38 mouse cellular contexts compared by ENCODE assay signal in genomic region chr12:87047536-87047935, GRCm38 (mm10). TPM values are rescaled to one million over a fixed set of nuclear protein-coding genes. Genes with fewer than 3 reads are reported as not detected.
"Had no signal": no experiment of that assay in that cellular context is flagged by ENCODE, and none has a peak within 500 bp of the region (broad histone marks: within the 10 kb centered on the region; RNA-seq: fewer than 3 reads in every experiment).

No protein-coding gene starts in this region.

- H3K9ac ChIP-seq: limb, embryonic 12.5 days; limb, embryonic 13.5 days; limb, embryonic 15.5 days; liver, embryonic 12.5 days; liver, embryonic 13.5 days; liver, embryonic 14.5 days; liver, embryonic 15.5 days; liver, postnatal 0 days; lung, embryonic 14.5 days; lung, embryonic 15.5 days; midbrain, embryonic 12.5 days; midbrain, embryonic 13.5 days; midbrain, embryonic 15.5 days; neural tube, embryonic 12.5 days had no signal

- H3K4me2 ChIP-seq: limb, embryonic 12.5 days; limb, embryonic 13.5 days; limb, embryonic 15.5 days; liver, embryonic 11.5 days; liver, embryonic 12.5 days; liver, embryonic 13.5 days; liver, embryonic 15.5 days; lung, embryonic 14.5 days; lung, embryonic 15.5 days; midbrain, embryonic 11.5 days; midbrain, embryonic 12.5 days; midbrain, embryonic 13.5 days; midbrain, embryonic 15.5 days; neural tube, embryonic 12.5 days had no signal

- H3K4me1 ChIP-seq: limb, embryonic 10.5 days; limb, embryonic 12.5 days; liver, embryonic 12.5 days; liver, embryonic 13.5 days; liver, embryonic 15.5 days; lung, embryonic 15.5 days; megakaryocyte, embryonic 14.5 days had no signal

- ATAC-seq: liver, embryonic 12.5 days; liver, postnatal 0 days; lung, postnatal 0 days; midbrain, embryonic 13.5 days; midbrain, embryonic 15.5 days had no signal

- H3K9me3 ChIP-seq: limb, embryonic 10.5 days; limb, embryonic 12.5 days; limb, embryonic 13.5 days; limb, embryonic 15.5 days; liver, embryonic 12.5 days; liver, embryonic 13.5 days; liver, embryonic 15.5 days; lung, embryonic 15.5 days; megakaryocyte, embryonic 14.5 days; midbrain, embryonic 10.5 days; midbrain, embryonic 12.5 days; midbrain, embryonic 13.5 days; midbrain, embryonic 15.5 days; neural tube, embryonic 12.5 days had no signal

- H3K36me3 ChIP-seq: limb, embryonic 10.5 days; limb, embryonic 12.5 days; limb, embryonic 13.5 days; limb, embryonic 15.5 days; liver, embryonic 12.5 days; liver, embryonic 13.5 days; liver, embryonic 15.5 days; lung, embryonic 15.5 days; midbrain, embryonic 10.5 days; midbrain, embryonic 12.5 days; midbrain, embryonic 13.5 days; midbrain, embryonic 15.5 days; neural tube, embryonic 12.5 days had no signal

- DNase-seq: left cerebral cortex, postnatal 4 days; liver; liver, embryonic 13.5 days; liver, postnatal 0 days; lung, adult 18-20 months; lung, adult 2 months; lung, embryonic 14.5 days; lung, postnatal 10 days; lung, postnatal 14 days; lung, postnatal 36 days; lung, postnatal 4 days; midbrain, embryonic 14.5 days had no signal

- H3K27me3 ChIP-seq: limb, embryonic 15.5 days; liver, embryonic 12.5 days; liver, embryonic 15.5 days; lung, embryonic 15.5 days; midbrain, embryonic 12.5 days; midbrain, embryonic 13.5 days; midbrain, embryonic 15.5 days; neural tube, embryonic 12.5 days had no signal

- H3K27ac ChIP-seq: limb, embryonic 10.5 days; limb, embryonic 12.5 days; limb, embryonic 13.5 days; limb, embryonic 15.5 days; liver, embryonic 12.5 days; liver, embryonic 13.5 days; liver, embryonic 14.5 days; liver, embryonic 15.5 days; lung, embryonic 15.5 days; macrophage; midbrain, embryonic 10.5 days; midbrain, embryonic 12.5 days; midbrain, embryonic 13.5 days; midbrain, embryonic 15.5 days; neural tube, embryonic 12.5 days had no signal

- H3K4me3 ChIP-seq: limb, embryonic 10.5 days; limb, embryonic 12.5 days; limb, embryonic 13.5 days; limb, embryonic 15.5 days; liver, embryonic 12.5 days; liver, embryonic 13.5 days; liver, embryonic 15.5 days; lung, embryonic 15.5 days; megakaryocyte, embryonic 14.5 days; midbrain, embryonic 10.5 days; midbrain, embryonic 12.5 days; midbrain, embryonic 13.5 days; midbrain, embryonic 15.5 days; myocyte; neural tube, embryonic 12.5 days had no signal

RNA-seq across cellular contexts. Expression of gene Tmem63c, which starts 26.4 kb away (rescaled TPM):
- total RNA-seq: liver, adult 2 months; megakaryocyte progenitor cell, adult 5-6 weeks; megakaryocyte, adult 5-6 weeks; megakaryocyte-erythroid progenitor cell, adult 5-6 weeks; monocyte, adult 5-6 weeks had no signal
- polyA plus RNA-seq: limb, embryonic 10.5 days; limb, embryonic 11.5 days; limb, embryonic 12.5 days; limb, embryonic 15.5 days; liver, adult 2 months; liver, embryonic 11.5 days; liver, embryonic 12.5 days; liver, embryonic 13.5 days; liver, embryonic 14.5 days; liver, embryonic 15.5 days; liver, embryonic 16.5 days; liver, postnatal 0 days; lung, embryonic 14.5 days; macrophage; myocyte had no signal

RNA-seq across cellular contexts. Expression of gene Ngb, which starts 54.8 kb away (rescaled TPM):
- total RNA-seq: megakaryocyte, adult 5-6 weeks; megakaryocyte-erythroid progenitor cell, adult 5-6 weeks; monocyte, adult 5-6 weeks had no signal
- polyA plus RNA-seq: liver, embryonic 11.5 days; liver, embryonic 15.5 days; liver, embryonic 16.5 days; liver, postnatal 0 days had no signal

RNA-seq across cellular contexts. Expression of gene Zdhhc22, which starts 57.3 kb away (rescaled TPM):
- total RNA-seq: liver, adult 2 months; megakaryocyte progenitor cell, adult 5-6 weeks; megakaryocyte, adult 5-6 weeks; megakaryocyte-erythroid progenitor cell, adult 5-6 weeks had no signal
- polyA plus RNA-seq: limb, embryonic 13.5 days; limb, embryonic 15.5 days; liver, adult 2 months; liver, embryonic 12.5 days; liver, embryonic 13.5 days; liver, embryonic 14.5 days; liver, embryonic 16.5 days; liver, postnatal 0 days; lung, adult 2 months; lung, embryonic 14.5 days; lung, postnatal 0 days; macrophage had no signal
